Mouse (Mus musculus): ENCODE measurements around the gene Gm8439.

- no peak for TF ChIP-seq CTCF (IDR thresholded peaks at IDR 0.05; ENCODE audit: low read depth, low read length)
- TF ChIP-seq GATA2 (IDR thresholded peaks at IDR 0.05; ENCODE audit: borderline replicate concordance, low read depth, low read length) = no peak
These were observed 32.0 kb upstream of the Gm8439 start for GRCm38 (mm10) chr4:120556592-120556991.

Measured in G1E (cell line).